Mouse (Mus musculus) forebrain, embryonic 15.5 days (tissue): ENCODE data around the gene Klc1. TPM values are rescaled to one million over a fixed set of nuclear protein-coding genes. Genes with fewer than 3 reads are reported as not detected.
A peak's percentile ranks its signal among the peaks of the same experiment; 100 is the strongest.
"Not testable (repeated sequence)": the region's sequence is repeated elsewhere in the genome, so short reads cannot be mapped to it uniquely, and the experiment has no call there.

Experiments
- ATAC-seq: fragments of 200-750 bp; cut with Nextera tagmentation; replicated peaks from 2 replicates; pipeline ENCODE4 v1.8.0; 2017; ENCODE audit warnings: mild to moderate bottlenecking, moderate TSS enrichment, moderate library complexity
- H3K27ac ChIP-seq: fragments of 300-500 bp; sonication (generic); replicated peaks from 2 replicates; pipeline ENCODE4 v1.5.1; 2015; ENCODE audit warnings: mild to moderate bottlenecking, inconsistent platforms
- H3K27me3 ChIP-seq: fragments of 300-500 bp; sonication (generic); 2 replicates; pipeline ENCODE4 v1.6.1; 2015; ENCODE audit warnings: inconsistent platforms
- H3K36me3 ChIP-seq: fragments of 300-500 bp; sonication (generic); 2 replicates; pipeline ENCODE4 v1.6.1; 2015; ENCODE audit warnings: mild to moderate bottlenecking, inconsistent platforms
- H3K4me1 ChIP-seq: fragments of 300-500 bp; sonication (generic); 2 replicates; pipeline ENCODE4 v1.6.1; 2015; ENCODE audit warnings: inconsistent platforms
- H3K4me2 ChIP-seq: fragments of 300-500 bp; sonication (generic); replicated peaks from 2 replicates; pipeline ENCODE4 v1.6.1; 2015; ENCODE audit warnings: mild to moderate bottlenecking, inconsistent platforms
- H3K4me3 ChIP-seq: fragments of 300-500 bp; sonication (generic); 2 replicates; pipeline ENCODE4 v1.5.1; 2015; ENCODE audit warnings: mild to moderate bottlenecking, inconsistent platforms
- H3K9ac ChIP-seq: fragments of 300-500 bp; sonication (generic); replicated peaks from 2 replicates; pipeline ENCODE4 v1.6.1; 2015; ENCODE audit warnings: mild to moderate bottlenecking, inconsistent platforms
- H3K9me3 ChIP-seq: fragments of 300-500 bp; sonication (generic); 2 replicates; pipeline ENCODE4 v1.6.1; 2016; ENCODE audit warnings: inconsistent platforms
- WGBS: fragments of 180-500 bp; shearing (Covaris S2); methylation state at CpG from one replicate; pipeline ENCODE4 v1.1.7; 2015; ENCODE audit warnings: mixed read lengths; 5-methylcytosine and 5-hydroxymethylcytosine counted together
- polyA plus RNA-seq: library from polyadenylated mRNA; unstranded; fragments of >200 nt; fragmentation: Nextera tagmentation; extraction: Ambion mirVana; gene quantifications from 2 replicates; pipeline ENCODE4 v1.2.1, GENCODE M21; 2015

Gene Klc1
- polyA plus RNA-seq, 1 experiment from 2014 or later, result 430 TPM

GRCm38 (mm10) chr12:111726122-111726463, 32.6 kb upstream of the Klc1 start:
- peaks cover 8% of the 10 kb centered on the region; the same call in 1 of the 2 replicates for H3K36me3 ChIP-seq
- no peak overlapping the region for H3K4me3 ChIP-seq
- no peak overlapping the region for H3K9ac ChIP-seq
- WGBS, result 68% methylated on average over 4 of the region's 4 CpGs
- H3K4me2 ChIP-seq, result no peak overlapping the region
- H3K27me3 ChIP-seq, result no peaks in the 10 kb centered on the region
- ATAC-seq, result no peak
- H3K4me1 ChIP-seq, result peaks cover 5% of the 10 kb centered on the region; the same call in 1 of the 2 replicates
- no peak overlapping the region for H3K27ac ChIP-seq
- no peaks in the 10 kb centered on the region for H3K9me3 ChIP-seq

GRCm38 (mm10) chr12:111727956-111728355, 30.7 kb upstream of the Klc1 start:
- Histone ChIP-seq H3K9ac (no peak overlapping the region), H3K4me1 (peaks cover 15% of the 10 kb centered on the region), H3K36me3 (peaks cover 8% of the 10 kb centered on the region; the same call in 1 of the 2 replicates), H3K4me3 (no peak overlapping the region), H3K9me3 (no peaks in the 10 kb centered on the region), H3K27ac (no peak overlapping the region), H3K27me3 (no peaks in the 10 kb centered on the region), H3K4me2 (no peak overlapping the region)
- no peak for ATAC-seq
- 96% methylated on average over 1 of the region's 1 CpGs for WGBS

- Histone ChIP-seq H3K27ac (peak overlapping the region; percentile 7; the same call in 1 of the 2 replicates), H3K4me3 (peak overlapping the region; percentile 21), H3K27me3 (no peaks in the 10 kb centered on the region), H3K9ac (no peak overlapping the region; the same call in 1 of the 2 replicates), H3K4me2 (peak overlapping the region; percentile 38), H3K4me1 (peaks cover 10% of the 10 kb centered on the region), H3K36me3 (no peaks in the 10 kb centered on the region; the same call in 1 of the 2 replicates), H3K9me3 (no peaks in the 10 kb centered on the region)
- WGBS, result 32% methylated on average over 30 of the region's 30 CpGs
- ATAC-seq, result peak; percentile 92
Measured at GRCm38 (mm10) chr12:111731822-111732807, 26.5 kb upstream of the Klc1 start.

GRCm38 (mm10) chr12:111732921-111733320, 25.7 kb upstream of the Klc1 start:
- peaks cover 10% of the 10 kb centered on the region for H3K4me1 ChIP-seq
- no peak overlapping the region for H3K27ac ChIP-seq
- 57% methylated on average over 5 of the region's 5 CpGs for WGBS
- no peaks in the 10 kb centered on the region; the same call in 1 of the 2 replicates for H3K36me3 ChIP-seq
- H3K4me3 ChIP-seq, result no peak overlapping the region
- no peaks in the 10 kb centered on the region for H3K27me3 ChIP-seq
- peak; percentile 55 for ATAC-seq
- no peak overlapping the region; the same call in 1 of the 2 replicates for H3K9ac ChIP-seq
- no peak overlapping the region for H3K4me2 ChIP-seq
- H3K9me3 ChIP-seq, result no peaks in the 10 kb centered on the region

- Histone ChIP-seq H3K4me2 (no peak overlapping the region), H3K27ac (no peak overlapping the region), H3K36me3 (no peaks in the 10 kb centered on the region; the same call in 1 of the 2 replicates), H3K9ac (no peak overlapping the region), H3K9me3 (no peaks in the 10 kb centered on the region), H3K4me1 (peaks cover 10% of the 10 kb centered on the region), H3K27me3 (no peaks in the 10 kb centered on the region), H3K4me3 (no peak overlapping the region)
- no peak for ATAC-seq
- WGBS, result 87% methylated on average over 3 of the region's 3 CpGs
Measured at GRCm38 (mm10) chr12:111734912-111735311, 23.7 kb upstream of the Klc1 start.

- not testable (repeated sequence) for H3K36me3 ChIP-seq, H3K9ac ChIP-seq, H3K4me3 ChIP-seq, ATAC-seq, H3K4me2 ChIP-seq, H3K27ac ChIP-seq, H3K27me3 ChIP-seq, H3K9me3 ChIP-seq
- WGBS, result 89% methylated on average over 8 of the region's 8 CpGs
- peaks cover 10% of the 10 kb centered on the region for H3K4me1 ChIP-seq
Measured at GRCm38 (mm10) chr12:111736676-111737075, 22.0 kb upstream of the Klc1 start.

GRCm38 (mm10) chr12:111737370-111737769, 21.3 kb upstream of the Klc1 start:
- Histone ChIP-seq H3K27ac (no peak overlapping the region), H3K9me3 (no peaks in the 10 kb centered on the region), H3K4me2 (no peak overlapping the region), H3K4me1 (peaks cover 5% of the 10 kb centered on the region), H3K9ac (no peak overlapping the region), H3K36me3 (no peaks in the 10 kb centered on the region), H3K4me3 (no peak overlapping the region), H3K27me3 (no peaks in the 10 kb centered on the region)
- no peak for ATAC-seq
- 65% methylated on average over 9 of the region's 9 CpGs for WGBS

GRCm38 (mm10) chr12:111738754-111739153, 19.9 kb upstream of the Klc1 start:
- no peak overlapping the region for H3K27ac ChIP-seq
- no peak for ATAC-seq
- no peaks in the 10 kb centered on the region for H3K36me3 ChIP-seq
- H3K9me3 ChIP-seq, result no peaks in the 10 kb centered on the region
- no peaks in the 10 kb centered on the region for H3K27me3 ChIP-seq
- no peak overlapping the region for H3K9ac ChIP-seq
- 7% methylated on average over 3 of the region's 3 CpGs for WGBS
- no peak overlapping the region for H3K4me2 ChIP-seq
- no peak overlapping the region for H3K4me3 ChIP-seq
- no peaks in the 10 kb centered on the region for H3K4me1 ChIP-seq

GRCm38 (mm10) chr12:111741338-111741737, 17.3 kb upstream of the Klc1 start:
- Histone ChIP-seq H3K9me3 (no peaks in the 10 kb centered on the region), H3K27me3 (no peaks in the 10 kb centered on the region), H3K27ac (no peak overlapping the region), H3K9ac (no peak overlapping the region), H3K4me1 (peaks cover 3% of the 10 kb centered on the region; the same call in 1 of the 2 replicates), H3K4me2 (no peak overlapping the region), H3K36me3 (no peaks in the 10 kb centered on the region), H3K4me3 (no peak overlapping the region)
- no peak for ATAC-seq
- 85% methylated on average over 8 of the region's 8 CpGs for WGBS

GRCm38 (mm10) chr12:111743419-111743818, 15.2 kb upstream of the Klc1 start:
- Histone ChIP-seq H3K27me3 (no peaks in the 10 kb centered on the region), H3K27ac (no peak overlapping the region), H3K9ac (no peak overlapping the region), H3K36me3 (no peaks in the 10 kb centered on the region), H3K4me2 (no peak overlapping the region), H3K4me1 (peaks cover 3% of the 10 kb centered on the region; the same call in 1 of the 2 replicates), H3K9me3 (no peaks in the 10 kb centered on the region), H3K4me3 (no peak overlapping the region)
- WGBS, result 79% methylated on average over 2 of the region's 2 CpGs
- ATAC-seq, result no peak

GRCm38 (mm10) chr12:111743981-111744423, 14.6 kb upstream of the Klc1 start:
- ATAC-seq, result no peak
- Histone ChIP-seq H3K4me2 (no peak overlapping the region), H3K4me1 (peaks cover 3% of the 10 kb centered on the region; the same call in 1 of the 2 replicates), H3K9ac (no peak overlapping the region), H3K36me3 (no peaks in the 10 kb centered on the region), H3K9me3 (no peaks in the 10 kb centered on the region), H3K27ac (no peak overlapping the region), H3K27me3 (no peaks in the 10 kb centered on the region), H3K4me3 (no peak overlapping the region)
- 79% methylated on average over 11 of the region's 11 CpGs for WGBS

- Histone ChIP-seq H3K4me1 (peaks cover 3% of the 10 kb centered on the region; the same call in 1 of the 2 replicates), H3K27me3 (no peaks in the 10 kb centered on the region), H3K9me3 (no peaks in the 10 kb centered on the region), H3K36me3 (no peaks in the 10 kb centered on the region), H3K4me3 (no peak overlapping the region), H3K4me2 (no peak overlapping the region), H3K9ac (no peak overlapping the region), H3K27ac (no peak overlapping the region)
- no peak for ATAC-seq
- WGBS, result 82% methylated on average over 6 of the region's 6 CpGs
Measured at GRCm38 (mm10) chr12:111745274-111745673, 13.4 kb upstream of the Klc1 start.
